Mouse (Mus musculus) forebrain, embryonic 14.5 days (tissue): ENCODE measurements around the gene Wnk2. TPM values are rescaled to one million over a fixed set of nuclear protein-coding genes. Genes with fewer than 3 reads are reported as not detected.

Experiments
- ATAC-seq: fragments of 200-750 bp; cut with Nextera tagmentation; 2 replicates; pipeline ENCODE4 v1.8.0; 2017; ENCODE audit warnings: mild to moderate bottlenecking, moderate library complexity
- DNase-seq: peaks from one replicate; pipeline ENCODE4 v3.0.0-alpha.2; 2015; ENCODE audit warnings: low spot score
- H3K27ac ChIP-seq: fragments of 300-500 bp; sonication (generic); 2 replicates; pipeline ENCODE4 v1.5.1; 2014; ENCODE audit warnings: low read depth, mild to moderate bottlenecking, control low read depth, low read length, moderate library complexity
- H3K27me3 ChIP-seq: fragments of 300-500 bp; sonication (generic); replicated peaks from 2 replicates; pipeline ENCODE4 v1.6.1; 2014; ENCODE audit warnings: low read length, control low read depth, mixed read lengths; ENCODE audit not compliant: control insufficient read depth, insufficient read depth
- H3K36me3 ChIP-seq: fragments of 300-500 bp; sonication (generic); 2 replicates; pipeline ENCODE4 v1.6.1; 2014; ENCODE audit warnings: low read length, control low read depth; ENCODE audit not compliant: control insufficient read depth, insufficient read depth
- H3K4me1 ChIP-seq: fragments of 300-500 bp; sonication (generic); 2 replicates; pipeline ENCODE4 v1.6.1; 2014; ENCODE audit warnings: antibody characterized with exemption, low read length, control low read depth; ENCODE audit not compliant: control insufficient read depth, insufficient read depth
- H3K4me2 ChIP-seq: fragments of 300-500 bp; sonication (generic); 2 replicates; pipeline ENCODE4 v1.6.1; 2014; ENCODE audit warnings: mild to moderate bottlenecking, control low read depth, low read length
- H3K4me3 ChIP-seq: fragments of 300-500 bp; sonication (generic); 2 replicates; pipeline ENCODE4 v1.5.1; 2014; ENCODE audit warnings: low read depth, low read length, control low read depth
- H3K9ac ChIP-seq: fragments of 300-500 bp; sonication (generic); 2 replicates; pipeline ENCODE4 v1.6.1; 2014; ENCODE audit warnings: mild to moderate bottlenecking, low read length, control low read depth, moderate library complexity
- H3K9me3 ChIP-seq: fragments of 300-500 bp; sonication (generic); replicated peaks from 2 replicates; pipeline ENCODE4 v1.6.1; 2016; ENCODE audit warnings: low read length, control low read depth, mixed read lengths; ENCODE audit not compliant: control insufficient read depth
- WGBS: fragments of 180-500 bp; shearing (Covaris S2); extraction: QIAGEN DNeasy Blood & Tissue Kit; methylation state at CpG from one replicate; pipeline ENCODE4 v1.1.7; 2014; 5-methylcytosine and 5-hydroxymethylcytosine counted together
- polyA plus RNA-seq: library from polyadenylated mRNA; unstranded; fragments of >200 nt; fragmentation: Nextera tagmentation; extraction: Ambion mirVana; gene quantifications from 2 replicates; pipeline ENCODE4 v1.2.1, GENCODE M21; 2014

Gene Wnk2
- polyA plus RNA-seq, 1 experiment from 2014 or later, result 14.9 TPM

DNA sequence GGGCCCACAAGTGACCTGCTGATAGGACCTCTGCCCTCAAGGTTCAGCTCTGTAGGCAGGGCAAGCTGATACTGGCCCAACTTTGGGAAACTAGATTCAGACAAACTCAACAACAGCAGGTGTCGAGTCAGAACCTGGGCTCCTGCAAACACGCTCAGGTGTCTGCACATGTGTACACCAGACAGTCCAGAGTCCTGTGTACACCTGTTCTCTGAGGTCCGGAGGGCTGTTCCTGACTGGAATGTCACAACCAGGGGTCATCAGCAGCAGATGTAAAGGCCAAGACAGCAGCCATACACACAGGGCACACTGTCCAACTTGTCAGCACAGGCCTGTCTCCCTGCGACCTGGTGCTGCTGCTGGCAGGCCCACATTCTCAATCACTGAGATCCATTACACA, 25.7 kb downstream of the Wnk2 start:
- Histone ChIP-seq H3K36me3 (peaks cover 3% of the 10 kb centered on the region; the same call in 1 of the 2 replicates), H3K4me2 (no peak overlapping the region), H3K27me3 (no peaks in the 10 kb centered on the region), H3K9ac (no peak overlapping the region), H3K4me1 (no peaks in the 10 kb centered on the region), H3K9me3 (no peaks in the 10 kb centered on the region), H3K27ac (no peak overlapping the region), H3K4me3 (no peak overlapping the region)
- DNase-seq, result no peak
- 94% methylated on average over 4 of the region's 4 CpGs for WGBS
- no peak for ATAC-seq

DNA sequence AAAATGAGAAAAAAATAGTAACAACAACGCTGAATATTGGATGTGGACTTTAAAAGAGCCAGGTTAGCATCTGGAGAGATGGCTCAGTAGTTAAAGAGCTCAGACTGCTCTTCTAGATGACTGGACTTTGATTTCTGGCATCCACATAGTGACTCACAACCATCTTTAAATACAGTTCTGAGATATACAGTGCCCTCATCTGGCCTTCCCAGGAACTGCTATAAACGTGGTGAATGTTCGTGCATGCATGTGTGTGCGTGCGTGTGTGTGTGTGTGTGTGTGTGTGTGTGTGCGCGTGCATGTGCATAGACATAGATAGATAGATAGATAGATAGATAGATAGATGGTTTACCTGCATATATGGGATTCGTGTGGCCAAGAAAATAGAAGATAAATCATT, 30.3 kb downstream of the Wnk2 start:
- Histone ChIP-seq H3K4me3 (no peak overlapping the region), H3K4me1 (no peaks in the 10 kb centered on the region), H3K4me2 (no peak overlapping the region), H3K36me3 (peaks cover 3% of the 10 kb centered on the region; the same call in 1 of the 2 replicates), H3K9me3 (no peaks in the 10 kb centered on the region), H3K9ac (no peak overlapping the region), H3K27me3 (no peaks in the 10 kb centered on the region), H3K27ac (no peak overlapping the region)
- ATAC-seq (no peak), DNase-seq (no peak)
- 89% methylated on average over 8 of the region's 8 CpGs for WGBS

DNA sequence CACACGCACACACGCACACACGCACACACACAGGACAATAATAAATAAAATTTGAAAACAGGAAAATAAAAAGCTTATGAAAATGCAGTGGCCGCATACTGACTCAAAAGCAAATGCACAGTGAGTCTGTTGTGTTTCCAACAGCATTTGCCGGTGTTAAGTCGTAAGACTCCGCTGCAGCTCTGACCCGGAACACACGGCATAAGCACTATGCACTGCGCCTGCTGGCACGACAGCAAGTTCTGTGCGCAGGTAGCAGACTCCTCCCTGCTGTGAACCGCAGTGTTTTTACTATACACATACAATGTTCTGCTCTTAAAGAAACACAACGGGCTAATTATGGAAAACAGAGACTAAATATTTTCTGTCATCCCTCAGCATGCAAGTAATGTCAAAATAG, 32.9 kb downstream of the Wnk2 start:
- WGBS, result 76% methylated on average over 14 of the region's 14 CpGs
- ATAC-seq (no peak), DNase-seq (no peak)

GRCm38 (mm10) chr13:49114116-49114515, 33.7 kb downstream of the Wnk2 start:
- ATAC-seq (no peak), DNase-seq (no peak)
- Histone ChIP-seq H3K4me3 (no peak overlapping the region), H3K4me2 (no peak overlapping the region), H3K4me1 (no peaks in the 10 kb centered on the region), H3K36me3 (peaks cover 8% of the 10 kb centered on the region; the same call in 1 of the 2 replicates), H3K9ac (no peak overlapping the region), H3K27ac (no peak overlapping the region), H3K27me3 (no peaks in the 10 kb centered on the region), H3K9me3 (no peaks in the 10 kb centered on the region)
- 77% methylated on average over 4 of the region's 4 CpGs for WGBS

More for the DNA sequence above, 32.9 kb downstream of the Wnk2 start:
- Histone ChIP-seq H3K27ac (no peak overlapping the region), H3K9ac (no peak overlapping the region), H3K4me2 (no peak overlapping the region), H3K36me3 (peaks cover 8% of the 10 kb centered on the region; the same call in 1 of the 2 replicates), H3K27me3 (no peaks in the 10 kb centered on the region), H3K4me3 (no peak overlapping the region), H3K4me1 (no peaks in the 10 kb centered on the region), H3K9me3 (no peaks in the 10 kb centered on the region)

DNA sequence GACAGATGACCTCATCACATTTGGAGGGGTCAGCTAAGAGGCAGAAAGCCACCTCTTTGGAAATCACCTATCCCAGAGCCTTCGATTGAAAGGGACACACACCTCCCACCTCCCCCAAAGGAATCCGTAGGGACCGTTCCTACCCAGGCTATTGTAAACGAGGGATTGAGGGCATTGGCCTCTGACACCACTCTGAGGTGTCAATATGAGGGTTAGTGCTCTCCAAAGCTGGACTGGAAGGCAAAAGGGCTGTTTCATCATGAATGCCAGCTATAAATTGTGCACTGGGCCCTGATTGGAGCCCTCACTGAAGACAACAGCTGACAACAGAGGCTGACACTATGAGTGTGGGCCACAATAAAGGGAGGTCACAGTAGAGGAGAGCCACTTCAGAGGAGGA, 34.5 kb downstream of the Wnk2 start:
- ATAC-seq (no peak), DNase-seq (no peak)
- no peaks in the 10 kb centered on the region for H3K4me1 ChIP-seq
- peaks cover 8% of the 10 kb centered on the region; the same call in 1 of the 2 replicates for H3K36me3 ChIP-seq
- no peaks in the 10 kb centered on the region for H3K27me3 ChIP-seq
- 82% methylated on average over 4 of the region's 4 CpGs for WGBS
- no peaks in the 10 kb centered on the region for H3K9me3 ChIP-seq
- no peak overlapping the region for H3K4me3 ChIP-seq
- H3K27ac ChIP-seq, result no peak overlapping the region
- no peak overlapping the region for H3K9ac ChIP-seq
- H3K4me2 ChIP-seq, result no peak overlapping the region

DNA sequence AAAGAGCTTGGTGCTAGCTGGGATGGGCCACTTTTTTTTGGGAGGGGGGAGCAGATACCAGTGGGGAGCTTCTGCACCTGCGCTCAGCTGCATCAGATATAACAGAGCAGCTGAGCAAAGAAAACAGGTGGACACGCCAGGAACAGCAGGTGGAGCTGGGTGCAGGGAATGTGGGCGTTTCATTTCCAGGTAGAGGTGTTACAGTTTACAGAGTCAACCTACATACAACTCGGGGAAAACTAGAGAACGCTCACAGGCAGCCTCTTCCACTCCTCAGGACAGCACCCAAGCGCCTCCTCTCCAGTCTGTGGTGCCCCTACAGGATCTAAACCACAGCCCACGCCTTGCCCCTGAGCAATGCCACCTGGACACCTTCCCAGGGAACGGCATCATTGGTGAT, 35.2 kb downstream of the Wnk2 start:
- H3K9ac ChIP-seq, result no peak overlapping the region
- no peaks in the 10 kb centered on the region for H3K9me3 ChIP-seq
- ATAC-seq, result no peak
- no peak overlapping the region for H3K4me2 ChIP-seq
- DNase-seq, result no peak
- no peak overlapping the region for H3K4me3 ChIP-seq
- H3K27me3 ChIP-seq, result no peaks in the 10 kb centered on the region
- 93% methylated on average over 8 of the region's 8 CpGs for WGBS
- no peak overlapping the region for H3K27ac ChIP-seq
- no peaks in the 10 kb centered on the region for H3K4me1 ChIP-seq
- H3K36me3 ChIP-seq, result peaks cover 7% of the 10 kb centered on the region; the same call in 1 of the 2 replicates

DNA sequence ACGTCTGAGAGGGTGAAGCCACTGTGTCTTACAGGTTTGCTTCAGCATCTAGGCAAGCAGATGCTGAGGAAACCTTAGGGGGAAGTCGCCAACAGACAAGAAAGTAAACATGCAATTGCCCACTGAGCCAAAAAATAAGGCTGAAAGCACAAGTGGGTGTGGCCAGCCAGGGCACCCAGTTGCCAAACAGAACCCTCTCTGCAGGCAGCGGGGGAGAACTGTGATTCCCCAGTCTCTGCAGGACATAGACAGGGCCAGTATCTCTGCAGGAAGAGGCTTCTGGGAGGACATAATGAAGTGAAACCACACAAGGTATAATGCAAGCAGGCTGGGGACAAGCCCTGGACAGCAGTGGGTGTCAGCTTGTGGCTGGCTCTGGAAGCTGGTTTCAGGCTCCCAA, 38.1 kb downstream of the Wnk2 start:
- Histone ChIP-seq H3K27me3 (no peaks in the 10 kb centered on the region), H3K9ac (no peak overlapping the region), H3K9me3 (no peaks in the 10 kb centered on the region), H3K4me3 (no peak overlapping the region), H3K36me3 (peaks cover 4% of the 10 kb centered on the region; the same call in 1 of the 2 replicates), H3K4me2 (no peak overlapping the region), H3K27ac (no peak overlapping the region), H3K4me1 (no peaks in the 10 kb centered on the region)
- 79% methylated on average over 3 of the region's 3 CpGs for WGBS
- no peak for ATAC-seq
- DNase-seq, result no peak

GRCm38 (mm10) chr13:49108119-49108846, 39.5 kb downstream of the Wnk2 start:
- Histone ChIP-seq H3K9me3 (no peaks in the 10 kb centered on the region), H3K27ac (no peak overlapping the region), H3K4me2 (no peak overlapping the region), H3K4me1 (no peaks in the 10 kb centered on the region), H3K27me3 (no peaks in the 10 kb centered on the region), H3K36me3 (peaks cover 4% of the 10 kb centered on the region; the same call in 1 of the 2 replicates), H3K4me3 (no peak overlapping the region), H3K9ac (no peak overlapping the region)
- 89% methylated on average over 8 of the region's 8 CpGs for WGBS
- no peak for DNase-seq
- no peak for ATAC-seq

DNA sequence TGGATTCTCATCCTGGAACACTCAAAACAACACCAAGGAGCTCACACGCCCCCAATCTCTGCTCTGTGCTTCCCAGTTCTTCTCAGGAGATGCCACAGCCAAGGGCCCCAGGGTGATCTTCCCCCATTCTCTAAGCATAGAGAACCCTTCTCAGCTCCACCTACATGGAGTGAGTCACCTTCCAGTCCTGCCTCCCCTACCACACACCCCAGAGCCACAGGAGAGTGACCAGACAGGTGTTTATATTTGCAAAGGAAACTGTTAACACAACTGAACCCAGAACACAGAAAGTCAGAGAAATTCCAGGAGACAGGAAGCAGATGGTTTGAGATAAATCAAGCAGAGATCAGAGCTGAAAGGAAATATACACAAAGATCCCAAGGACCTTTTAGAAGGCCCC, 43.9 kb downstream of the Wnk2 start:
- Histone ChIP-seq H3K9me3 (no peaks in the 10 kb centered on the region), H3K9ac (no peak overlapping the region), H3K4me2 (no peak overlapping the region), H3K4me3 (no peak overlapping the region), H3K27ac (0 out of 2 replicates have a peak overlapping the region, but pooled peaks have one; percentile 11), H3K27me3 (no peaks in the 10 kb centered on the region), H3K4me1 (0 out of 2 replicates have a peak, but pooled peaks cover 3% of the 10 kb centered on the region), H3K36me3 (peaks cover 20% of the 10 kb centered on the region)
- no peak for ATAC-seq
- 95% methylated on average over 1 of the region's 1 CpGs for WGBS
- DNase-seq, result no peak
